Mouse (Mus musculus) heart, postnatal 0 days (tissue): Measurements from ENCODE around the gene Ndufa4l2. TPM values are rescaled to one million over a fixed set of nuclear protein-coding genes. Genes with fewer than 3 reads are reported as not detected.
A peak's percentile ranks its signal among the peaks of the same experiment; 100 is the strongest.

Experiments used
- ATAC-seq: fragments of 200-750 bp; cut with Nextera tagmentation; 2 replicates; pipeline ENCODE4 v1.8.0; 2017; ENCODE audit warnings: low read depth, moderate number of reproducible peaks, moderate library complexity; ENCODE audit not compliant: insufficient read depth
- DNase-seq: peaks from one replicate; pipeline ENCODE4 v3.0.0-alpha.2; 2016; ENCODE audit warnings: low spot score
- H3K27ac ChIP-seq: fragments of 300-500 bp; sonication (generic); 2 replicates; pipeline ENCODE4 v1.5.1; 2014; ENCODE audit warnings: low read depth, mild to moderate bottlenecking
- H3K27me3 ChIP-seq: fragments of 300-500 bp; sonication (generic); 2 replicates; pipeline ENCODE4 v1.6.1; 2014; ENCODE audit warnings: low read length, mixed read lengths; ENCODE audit not compliant: control insufficient read depth, insufficient read depth
- H3K36me3 ChIP-seq: fragments of 300-500 bp; sonication (generic); replicated peaks from 2 replicates; pipeline ENCODE4 v1.6.1; 2014; ENCODE audit warnings: low read length, mixed read lengths; ENCODE audit not compliant: control insufficient read depth, insufficient read depth
- H3K4me1 ChIP-seq: fragments of 300-500 bp; sonication (generic); 2 replicates; pipeline ENCODE4 v1.6.1; 2014; ENCODE audit warnings: antibody characterized with exemption; ENCODE audit not compliant: control insufficient read depth, insufficient read depth
- H3K4me2 ChIP-seq: fragments of 300-500 bp; sonication (generic); 2 replicates; pipeline ENCODE4 v1.6.1; 2014; ENCODE audit warnings: low read depth, mild to moderate bottlenecking, low read length, moderate library complexity
- H3K4me3 ChIP-seq: fragments of 300-500 bp; sonication (generic); 2 replicates; pipeline ENCODE4 v1.5.1; 2014; ENCODE audit warnings: low read depth, low read length
- H3K9ac ChIP-seq: fragments of 300-500 bp; sonication (generic); replicated peaks from 2 replicates; pipeline ENCODE4 v1.6.1; 2014; ENCODE audit warnings: low read depth, low read length, mixed read lengths
- H3K9me3 ChIP-seq: fragments of 300-500 bp; sonication (generic); replicated peaks from 2 replicates; pipeline ENCODE4 v1.6.1; 2016; ENCODE audit warnings: low read length; ENCODE audit not compliant: control insufficient read depth
- CTCF ChIP-seq: IDR thresholded peaks from 2 replicates; pipeline ENCODE4 v1.5.1; 2016; ENCODE audit warnings: antibody characterized with exemption, control low read depth, low read depth
- EP300 ChIP-seq: IDR thresholded peaks from 2 replicates; pipeline ENCODE4 v1.6.1; 2016; ENCODE audit warnings: antibody characterized with exemption, low read depth
- WGBS: fragments of 180-500 bp; shearing (Covaris S2); extraction: QIAGEN DNeasy Blood & Tissue Kit; methylation state at CpG from one replicate; pipeline ENCODE4 v1.1.7; 2014; 5-methylcytosine and 5-hydroxymethylcytosine counted together
- polyA plus RNA-seq: library from polyadenylated mRNA; unstranded; fragments of >200 nt; fragmentation: Nextera tagmentation; extraction: Ambion mirVana; gene quantifications from 2 replicates; pipeline ENCODE4 v1.2.1, GENCODE M21; 2015
- total RNA-seq: library from RNA; depleted of rRNA; stranded (reverse); fragments of >200 nt; gene quantifications from 2 replicates; pipeline ENCODE4 v1.2.3, GENCODE M21; 2014; ENCODE audit warnings: low replicate concordance

The Ndufa4l2 gene
- total and polyA plus RNA-seq, 2 experiments from 2014 or later: 46.4 to 68.3 TPM

DNA sequence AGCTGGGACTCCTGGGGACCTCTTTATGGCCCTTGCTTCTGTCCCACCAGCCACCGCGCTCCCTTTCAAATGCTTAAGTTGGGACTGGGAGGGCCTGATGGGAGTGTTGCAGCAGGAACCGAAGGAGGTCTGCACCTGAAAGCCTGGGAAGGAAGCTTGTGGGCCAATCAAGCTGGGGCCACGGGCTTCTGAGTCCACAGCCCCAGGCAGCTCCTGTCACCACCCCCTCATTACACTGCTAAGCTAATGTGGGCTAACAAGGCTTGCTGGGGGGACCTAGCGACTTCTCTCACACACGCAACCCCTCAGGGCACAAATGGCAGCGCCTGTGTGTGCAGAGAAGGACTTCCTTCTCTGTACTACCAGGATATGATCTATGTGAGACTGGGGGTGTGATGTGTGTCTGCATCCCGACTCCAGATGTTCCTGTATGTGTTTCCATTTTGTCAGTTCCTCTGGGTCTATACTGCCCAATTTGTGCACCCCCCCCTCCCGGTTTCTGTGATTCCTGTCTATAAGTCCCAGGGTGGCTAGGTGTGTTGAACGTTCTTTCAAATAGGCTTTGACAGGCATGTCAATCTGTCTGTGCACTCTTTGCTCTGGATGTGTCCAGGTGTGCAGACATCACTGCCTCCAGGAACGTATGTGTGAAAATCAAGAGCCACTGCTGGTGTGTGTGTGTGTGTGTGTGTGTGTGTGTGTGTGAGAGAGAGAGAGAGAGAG is 3.7 kb upstream of the Ndufa4l2 start:
- Histone ChIP-seq H3K36me3 (no peaks in the 10 kb centered on the region), H3K27ac (no peak overlapping the region), H3K4me2 (peak overlapping the region; percentile 65), H3K4me1 (peaks cover 22% of the 10 kb centered on the region), H3K9me3 (no peaks in the 10 kb centered on the region), H3K4me3 (peak overlapping the region; percentile 47; the same call in 1 of the 2 replicates), H3K27me3 (peaks cover 68% of the 10 kb centered on the region), H3K9ac (no peak overlapping the region)
- WGBS: 16% methylated on average over 11 of the region's 11 CpGs
- no peak for TF ChIP-seq EP300
- no peak for TF ChIP-seq CTCF
- DNase-seq: no peak
- ATAC-seq: no peak

DNA sequence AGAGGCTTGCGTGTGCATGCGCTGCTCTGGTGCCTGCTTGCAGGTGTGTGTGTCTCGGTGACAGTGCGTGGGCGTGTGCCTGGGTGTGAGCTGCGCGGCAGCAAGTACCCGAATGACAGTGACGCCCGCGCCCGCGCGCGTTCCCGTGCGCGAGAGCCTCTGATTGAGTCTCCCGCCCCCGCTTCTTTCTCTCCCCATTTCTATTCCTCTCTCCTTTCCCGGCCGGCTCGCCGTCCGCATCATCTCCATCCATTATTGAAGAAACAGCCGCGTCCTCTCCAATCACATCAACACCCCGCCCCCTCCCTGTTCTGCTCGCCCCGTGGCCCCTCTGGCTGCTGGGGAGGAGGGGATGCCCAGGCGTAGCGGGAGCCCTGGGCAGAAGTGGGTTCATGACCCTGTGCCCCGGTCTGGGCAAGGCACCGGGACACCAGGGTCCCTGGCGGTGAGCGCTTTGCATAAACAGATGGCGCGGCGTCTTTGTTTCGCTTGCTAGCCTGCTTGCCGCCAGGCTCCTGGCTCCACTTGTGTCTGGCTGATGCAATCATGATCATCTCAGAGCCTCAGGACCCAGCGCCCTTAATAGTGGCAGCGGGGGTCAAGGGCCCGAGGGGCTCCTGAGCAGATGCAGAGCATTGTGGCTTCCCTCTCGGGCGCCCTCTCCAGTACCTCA is 3.0 kb upstream of the Ndufa4l2 start:
- peak overlapping the region; percentile 65 for H3K4me2 ChIP-seq
- H3K4me3 ChIP-seq: peak overlapping the region; percentile 47
- H3K36me3 ChIP-seq: no peaks in the 10 kb centered on the region
- peaks cover 29% of the 10 kb centered on the region for H3K4me1 ChIP-seq
- ATAC-seq (no peak), DNase-seq (no peak)
- H3K27ac ChIP-seq: no peak overlapping the region
- H3K9ac ChIP-seq: 0 out of 2 replicates have a peak overlapping the region, but pooled peaks have one; percentile 12
- under 1% methylated on average over 46 of the region's 46 CpGs for WGBS
- no peaks in the 10 kb centered on the region for H3K9me3 ChIP-seq
- H3K27me3 ChIP-seq: peaks cover 68% of the 10 kb centered on the region
- peak; percentile 14; the same call in 1 of the 2 replicates for TF ChIP-seq CTCF
- TF ChIP-seq EP300: no peak

DNA sequence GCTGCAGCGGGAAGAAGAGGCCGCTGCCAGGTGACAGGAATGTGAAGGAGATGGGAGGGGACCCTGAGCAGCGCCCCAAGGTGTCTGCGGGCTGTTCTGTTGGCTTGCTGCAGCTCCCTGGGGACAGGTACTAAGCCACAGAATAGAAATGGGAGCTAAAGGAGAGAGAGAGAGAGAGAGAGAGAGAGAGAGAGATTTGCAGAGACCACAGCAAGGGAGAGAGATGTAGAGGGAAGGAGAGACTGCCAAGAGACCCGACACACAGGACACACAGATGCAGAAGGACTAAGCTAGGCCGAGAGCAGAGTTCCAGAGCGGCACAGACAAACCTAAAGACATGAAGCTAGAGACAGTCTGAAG is 2.5 kb upstream of the Ndufa4l2 start:
- H3K4me1 ChIP-seq: peaks cover 34% of the 10 kb centered on the region
- H3K36me3 ChIP-seq: no peaks in the 10 kb centered on the region
- WGBS: 3% methylated on average over 7 of the region's 7 CpGs

DNA sequence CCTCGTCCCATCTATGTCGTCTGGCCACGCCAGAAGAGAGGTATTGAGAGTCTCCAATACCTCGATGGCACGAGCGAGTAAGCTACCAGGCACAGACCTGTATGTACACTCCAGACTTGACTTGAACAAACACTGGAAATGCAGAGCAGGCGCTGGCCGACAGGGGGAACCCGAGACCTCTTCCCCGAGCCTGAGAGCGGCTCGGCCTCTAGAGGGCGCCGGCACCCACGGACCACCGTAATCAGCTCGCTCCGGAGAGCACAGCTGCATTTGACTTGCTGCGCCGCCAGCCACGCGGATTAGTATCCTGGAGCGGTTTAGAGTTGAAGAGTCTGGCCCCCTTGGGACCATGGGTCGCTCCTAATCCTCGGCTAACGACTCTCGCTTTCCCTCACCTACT is 2.0 kb upstream of the Ndufa4l2 start:
- Histone ChIP-seq H3K36me3 (peaks cover 3% of the 10 kb centered on the region; the same call in 1 of the 2 replicates), H3K27me3 (peaks cover 62% of the 10 kb centered on the region), H3K9ac (no peak overlapping the region), H3K27ac (no peak overlapping the region), H3K4me3 (peak overlapping the region; percentile 47), H3K4me2 (peak overlapping the region; percentile 65), H3K4me1 (peaks cover 36% of the 10 kb centered on the region), H3K9me3 (no peaks in the 10 kb centered on the region)
- ATAC-seq (peak; percentile 68), DNase-seq (peak; percentile 82)
- TF ChIP-seq EP300: no peak
- TF ChIP-seq CTCF: peak; percentile 100
- WGBS: under 1% methylated on average over 27 of the region's 27 CpGs

More for the DNA sequence above, 2.5 kb upstream of the Ndufa4l2 start:
- DNase-seq (no peak), ATAC-seq (no peak)
- TF ChIP-seq EP300: no peak
- no peak for TF ChIP-seq CTCF
- peaks cover 67% of the 10 kb centered on the region for H3K27me3 ChIP-seq
- H3K9ac ChIP-seq: no peak overlapping the region
- H3K27ac ChIP-seq: no peak overlapping the region
- H3K9me3 ChIP-seq: no peaks in the 10 kb centered on the region
- H3K4me3 ChIP-seq: peak overlapping the region; percentile 47
- peak overlapping the region; percentile 65 for H3K4me2 ChIP-seq

DNA sequence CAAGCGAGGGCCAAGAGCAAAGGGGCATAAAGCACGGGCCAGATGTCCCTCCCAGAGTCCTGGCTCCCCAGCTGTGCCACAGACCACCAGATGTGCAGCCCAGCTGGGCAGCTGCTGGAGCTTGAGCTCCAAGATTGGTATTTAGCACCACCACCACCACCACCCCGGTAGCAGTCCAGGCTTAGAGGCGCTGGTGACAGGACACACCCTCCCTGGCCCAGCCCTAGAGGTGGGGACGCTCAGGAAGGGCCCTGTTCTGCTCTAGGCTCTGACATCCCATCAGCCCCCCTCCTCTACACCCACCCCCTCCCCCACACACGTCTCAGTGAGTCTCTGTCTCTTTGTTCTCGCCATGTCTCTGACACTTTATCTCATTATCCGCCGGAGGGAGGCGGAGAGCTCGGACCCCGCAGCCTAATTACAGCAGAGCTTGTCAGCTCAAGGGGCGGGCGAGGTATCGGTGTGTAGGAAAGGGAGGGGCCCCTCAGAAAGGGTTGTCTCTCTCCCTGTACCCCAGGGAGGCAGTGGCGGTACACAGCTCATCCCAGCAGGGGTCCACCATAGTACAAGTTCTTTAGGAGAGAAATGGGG is 1.2 kb upstream of the Ndufa4l2 start:
- H3K4me2 ChIP-seq: peak overlapping the region; percentile 65
- peaks cover 11% of the 10 kb centered on the region for H3K36me3 ChIP-seq
- ATAC-seq (no peak), DNase-seq (no peak)
- H3K9me3 ChIP-seq: no peaks in the 10 kb centered on the region
- TF ChIP-seq EP300: no peak
- no peak for TF ChIP-seq CTCF
- no peak overlapping the region for H3K9ac ChIP-seq
- peak overlapping the region; percentile 32 for H3K4me3 ChIP-seq
- H3K4me1 ChIP-seq: peaks cover 36% of the 10 kb centered on the region
- no peak overlapping the region for H3K27ac ChIP-seq
- WGBS: 3% methylated on average over 16 of the region's 16 CpGs
- peaks cover 56% of the 10 kb centered on the region for H3K27me3 ChIP-seq
